Mouse (Mus musculus): ENCODE data around the gene Rnf19b. TPM values are rescaled to one million over a fixed set of nuclear protein-coding genes. Genes with fewer than 3 reads are reported as not detected.

Rnf19b gene
- polyA plus RNA-seq, 1 experiment from 2014 or later = 7.9 TPM

DNA sequence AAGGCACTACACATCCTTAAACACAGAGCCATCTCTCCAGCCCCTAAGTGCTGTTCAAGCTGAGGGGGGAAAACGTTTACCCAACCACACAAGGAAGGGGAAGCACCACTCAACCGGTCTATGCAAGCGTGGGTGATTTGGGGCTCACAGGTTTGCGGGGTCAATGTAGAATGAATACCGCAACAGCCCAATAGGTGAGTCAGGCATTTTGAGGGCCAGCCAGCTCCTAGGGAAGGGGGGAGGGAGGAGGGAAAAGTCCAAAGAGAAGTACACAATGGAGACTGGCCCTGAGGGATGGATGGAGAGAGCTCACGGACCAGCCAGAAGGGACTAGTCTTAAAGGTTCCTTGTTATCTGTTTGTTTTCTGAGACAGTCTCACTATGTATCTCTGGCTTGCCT is 34.2 kb upstream of the Rnf19b start:
- DNase-seq (ENCODE audit: low spot score) = no peak
- 81% methylated on average over 6 of the region's 6 CpGs for WGBS
- Histone ChIP-seq H3K9me3 (no peaks in the 10 kb centered on the region), H3K36me3 (replicated peaks) (no peaks in the 10 kb centered on the region), H3K27me3 (replicated peaks; ENCODE audit: low read depth, poor library complexity, severe bottlenecking) (no peaks in the 10 kb centered on the region), H3K4me1 (no peaks in the 10 kb centered on the region), H3K27ac (replicated peaks) (no peak overlapping the region; the same call in 1 of the 2 replicates), H3K4me3 (no peak overlapping the region)

DNA sequence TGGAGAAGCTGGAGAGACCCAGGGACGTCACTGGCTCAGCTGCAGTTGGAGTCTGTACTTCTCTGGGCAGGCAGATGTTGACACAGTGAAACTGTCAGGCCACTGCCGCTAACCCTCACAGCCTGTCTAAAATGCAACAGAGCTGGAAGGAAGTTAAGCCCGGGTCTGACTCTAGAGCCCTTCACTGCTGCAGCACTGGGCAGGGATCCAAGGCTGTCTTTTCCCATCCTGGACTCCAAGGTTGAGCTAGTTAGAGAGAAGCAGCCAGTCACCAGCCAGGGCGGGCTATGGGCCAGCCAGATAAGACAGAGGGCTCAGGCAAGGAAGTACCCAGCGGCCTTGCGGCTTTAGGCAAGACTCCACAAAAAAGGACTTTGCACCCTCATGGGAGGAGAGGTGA is 33.3 kb upstream of the Rnf19b start:
- no peak overlapping the region for H3K27ac ChIP-seq (replicated peaks)
- H3K27me3 ChIP-seq (replicated peaks; ENCODE audit: low read depth, poor library complexity, severe bottlenecking) = no peaks in the 10 kb centered on the region
- H3K9me3 ChIP-seq = no peaks in the 10 kb centered on the region
- H3K36me3 ChIP-seq (replicated peaks) = no peaks in the 10 kb centered on the region
- no peak overlapping the region for H3K4me3 ChIP-seq
- H3K4me1 ChIP-seq = no peaks in the 10 kb centered on the region
- DNase-seq (ENCODE audit: low spot score) = no peak
- 79% methylated on average over 6 of the region's 6 CpGs for WGBS

DNA sequence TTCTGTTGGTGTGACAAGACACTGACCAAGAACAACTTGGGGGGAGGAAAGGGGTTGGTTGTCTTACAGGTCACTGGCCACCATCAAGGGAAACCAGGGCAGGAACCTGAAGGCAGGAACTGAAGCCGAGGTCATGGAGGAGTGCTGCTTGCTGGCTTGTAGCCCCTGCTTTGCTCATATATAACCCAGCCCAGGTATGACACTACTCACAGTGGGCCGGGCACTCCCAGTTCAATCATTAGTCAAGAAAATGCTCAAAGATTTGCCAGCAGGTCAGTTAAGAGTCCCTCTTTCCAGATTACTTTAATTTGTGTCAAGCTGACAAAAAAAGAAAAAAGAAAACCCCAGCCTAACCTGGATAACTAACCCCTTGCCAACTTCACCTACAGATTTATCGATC is 32.4 kb upstream of the Rnf19b start:
- 96% methylated on average over 3 of the region's 3 CpGs for WGBS
- H3K4me3 ChIP-seq = no peak overlapping the region

DNA sequence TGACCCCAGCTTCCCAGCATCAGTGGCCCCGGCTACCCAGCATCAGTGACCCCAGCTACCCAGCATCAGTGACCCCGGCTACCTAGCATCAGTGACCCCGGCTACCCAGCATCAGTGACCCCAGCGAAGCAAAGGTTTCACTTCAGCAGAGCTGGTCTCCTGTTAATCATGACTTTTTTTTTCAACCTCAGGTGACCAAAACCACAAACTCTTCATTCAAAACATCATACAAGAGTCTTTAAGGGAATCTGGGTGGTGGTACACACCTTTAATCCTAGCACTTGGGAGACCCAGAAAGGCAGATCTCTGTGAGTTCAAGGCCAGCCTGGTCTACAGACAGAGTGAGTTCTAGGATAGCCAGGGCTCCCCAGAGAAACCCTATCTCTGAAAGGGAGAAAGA is 27.3 kb upstream of the Rnf19b start:
- H3K36me3 ChIP-seq (replicated peaks) = no peaks in the 10 kb centered on the region
- no peak overlapping the region for H3K4me3 ChIP-seq
- no peak overlapping the region for H3K27ac ChIP-seq (replicated peaks)
- peaks cover 26% of the 10 kb centered on the region for H3K4me1 ChIP-seq
- H3K9me3 ChIP-seq = no peaks in the 10 kb centered on the region
- 0 out of 2 replicates have a peak, but pooled peaks cover 18% of the 10 kb centered on the region for H3K27me3 ChIP-seq (replicated peaks; ENCODE audit: low read depth, poor library complexity, severe bottlenecking)
- no peak for DNase-seq (ENCODE audit: low spot score)
- WGBS = 84% methylated on average over 4 of the region's 4 CpGs

More for the DNA sequence above, 32.4 kb upstream of the Rnf19b start:
- Histone ChIP-seq H3K4me1 (no peaks in the 10 kb centered on the region), H3K27ac (replicated peaks) (no peak overlapping the region), H3K36me3 (replicated peaks) (no peaks in the 10 kb centered on the region), H3K9me3 (no peaks in the 10 kb centered on the region), H3K27me3 (replicated peaks; ENCODE audit: low read depth, poor library complexity, severe bottlenecking) (no peaks in the 10 kb centered on the region)
- no peak for DNase-seq (ENCODE audit: low spot score)

DNA sequence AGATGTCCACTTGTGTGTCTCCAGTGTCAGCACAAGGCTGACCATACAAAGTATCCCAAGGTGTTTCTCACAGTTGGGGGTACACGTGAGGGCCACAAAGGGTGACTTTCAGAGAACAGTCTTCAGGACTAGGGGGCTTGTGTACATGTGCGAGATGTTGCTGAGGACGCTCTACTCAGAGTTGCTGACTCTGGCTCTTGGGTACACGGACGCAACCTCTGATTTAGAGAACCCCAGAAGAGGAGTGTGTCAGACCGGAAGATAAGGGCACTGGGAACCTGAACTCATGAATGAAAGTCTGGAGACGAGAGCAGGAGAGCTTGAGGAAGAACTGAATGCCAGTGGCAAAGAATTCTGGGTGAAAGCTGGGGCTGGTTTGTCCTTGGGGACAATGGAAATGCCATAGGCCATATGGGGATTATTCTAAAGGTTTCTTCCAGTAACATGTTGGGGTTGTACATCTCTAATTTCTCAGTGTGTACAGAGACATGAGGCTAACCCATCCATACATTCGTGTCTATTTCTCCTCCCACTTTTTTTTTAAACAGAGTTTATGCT is 26.6 kb upstream of the Rnf19b start:
- Histone ChIP-seq H3K27me3 (replicated peaks; ENCODE audit: low read depth, poor library complexity, severe bottlenecking) (0 out of 2 replicates have a peak, but pooled peaks cover 18% of the 10 kb centered on the region), H3K4me1 (peaks cover 26% of the 10 kb centered on the region), H3K36me3 (replicated peaks) (no peaks in the 10 kb centered on the region), H3K27ac (replicated peaks) (no peak overlapping the region), H3K9me3 (no peaks in the 10 kb centered on the region), H3K4me3 (no peak overlapping the region)
- DNase-seq (ENCODE audit: low spot score) = no peak
- 85% methylated on average over 8 of the region's 8 CpGs for WGBS

DNA sequence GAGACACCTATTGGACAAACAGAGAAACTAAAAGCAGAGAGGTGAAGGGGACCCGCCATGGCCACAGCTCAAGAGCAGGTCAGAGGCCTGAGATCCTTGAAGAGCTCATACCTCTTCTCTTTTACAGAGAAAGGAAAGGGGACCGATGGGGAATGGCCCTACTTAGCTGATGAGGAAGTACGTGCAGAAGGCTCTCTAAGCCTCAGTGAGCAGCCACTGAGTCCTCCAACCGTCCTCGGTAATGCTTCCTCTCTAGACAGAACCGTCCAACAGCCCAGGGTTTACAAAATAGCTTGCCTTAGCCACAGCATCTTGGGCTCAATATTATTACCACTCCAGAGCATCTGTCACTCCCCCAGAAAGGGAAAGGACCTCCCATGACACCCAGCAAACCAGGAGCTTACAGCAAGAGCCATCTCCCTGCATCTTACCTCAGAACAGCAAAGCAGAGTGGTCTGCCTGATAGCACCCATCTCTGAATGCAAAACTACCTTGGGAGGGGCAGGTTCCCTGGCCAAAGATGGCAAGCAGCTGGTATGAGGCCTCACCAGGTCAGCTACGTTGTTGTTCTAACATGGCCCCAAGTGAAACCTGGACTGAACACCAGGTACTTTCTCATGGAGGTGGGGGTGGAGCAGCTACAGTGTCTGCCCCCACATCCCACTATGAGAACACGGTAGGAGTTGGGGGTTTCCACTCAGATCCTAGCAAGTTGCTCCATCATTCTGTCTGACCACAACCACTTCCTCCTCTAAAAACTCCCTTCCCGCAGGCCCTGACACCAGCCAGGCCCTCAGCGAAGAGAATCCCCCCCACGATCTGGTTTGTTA is 25.7 kb upstream of the Rnf19b start:
- Histone ChIP-seq H3K36me3 (replicated peaks) (no peaks in the 10 kb centered on the region), H3K9me3 (no peaks in the 10 kb centered on the region), H3K27ac (replicated peaks) (peak overlapping the region; percentile 19; the same call in 1 of the 2 replicates), H3K4me1 (peaks cover 26% of the 10 kb centered on the region), H3K27me3 (replicated peaks; ENCODE audit: low read depth, poor library complexity, severe bottlenecking) (0 out of 2 replicates have a peak, but pooled peaks cover 18% of the 10 kb centered on the region), H3K4me3 (no peak overlapping the region)
- 79% methylated on average over 11 of the region's 11 CpGs for WGBS
- no peak for DNase-seq (ENCODE audit: low spot score)

DNA sequence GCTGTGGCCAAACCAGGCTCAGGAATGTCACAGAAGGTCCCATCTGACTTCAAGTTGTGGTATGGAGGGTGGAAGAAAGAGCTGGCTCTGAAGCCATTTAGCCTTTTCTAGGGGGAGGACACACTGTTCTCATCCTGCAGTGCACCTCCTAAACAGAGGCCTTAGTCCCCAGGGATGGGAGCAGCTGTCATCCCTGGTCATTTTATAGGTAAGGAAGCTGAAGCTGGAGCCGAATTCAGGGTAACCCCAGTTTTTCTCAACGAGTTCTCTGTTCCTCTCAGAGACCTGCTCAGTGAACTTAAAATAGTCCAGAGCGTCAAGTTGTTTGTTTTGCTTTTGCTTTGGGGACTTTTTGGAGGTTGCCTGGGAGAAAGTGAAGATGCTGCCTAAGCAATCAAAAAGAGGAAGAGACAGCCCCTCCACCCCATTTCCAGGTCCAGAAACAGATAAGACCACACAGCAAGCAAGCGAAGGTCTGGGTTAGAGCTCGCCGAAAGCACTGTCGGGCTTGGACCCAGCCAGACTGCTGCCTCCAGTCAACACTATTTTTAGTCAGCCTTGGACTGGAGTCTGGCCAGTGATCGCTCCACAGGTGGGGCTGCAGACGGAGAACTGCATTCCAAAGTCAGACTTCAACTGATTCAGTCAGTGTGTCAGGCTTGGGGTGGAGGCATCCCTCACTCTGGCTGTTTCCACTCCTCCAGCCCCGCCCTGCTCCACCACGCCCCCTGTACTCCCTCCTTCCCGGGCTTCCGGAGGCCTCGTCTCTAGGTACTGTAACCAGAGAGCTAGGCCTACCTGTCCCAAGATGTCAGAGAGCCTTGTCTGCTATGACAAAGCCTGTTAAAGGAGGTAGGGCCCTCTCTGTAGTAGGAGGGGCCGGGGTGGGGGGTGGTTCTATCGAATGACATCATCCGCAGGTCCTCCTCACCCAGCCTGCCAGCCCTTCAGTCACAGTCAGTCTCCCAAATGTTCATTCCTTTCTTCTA is 24.8 kb upstream of the Rnf19b start:
- peak; percentile 72 for DNase-seq (ENCODE audit: low spot score)
- H3K27ac ChIP-seq (replicated peaks) = peak overlapping the region; percentile 19; the same call in 1 of the 2 replicates
- H3K27me3 ChIP-seq (replicated peaks; ENCODE audit: low read depth, poor library complexity, severe bottlenecking) = 0 out of 2 replicates have a peak, but pooled peaks cover 18% of the 10 kb centered on the region
- H3K9me3 ChIP-seq = no peaks in the 10 kb centered on the region
- 27% methylated on average over 17 of the region's 17 CpGs for whole genome bisulfite sequencing
- peak overlapping the region; percentile 31; the same call in 1 of the 2 replicates for H3K4me3 ChIP-seq
- H3K36me3 ChIP-seq (replicated peaks) = no peaks in the 10 kb centered on the region
- H3K4me1 ChIP-seq = peaks cover 26% of the 10 kb centered on the region

DNA sequence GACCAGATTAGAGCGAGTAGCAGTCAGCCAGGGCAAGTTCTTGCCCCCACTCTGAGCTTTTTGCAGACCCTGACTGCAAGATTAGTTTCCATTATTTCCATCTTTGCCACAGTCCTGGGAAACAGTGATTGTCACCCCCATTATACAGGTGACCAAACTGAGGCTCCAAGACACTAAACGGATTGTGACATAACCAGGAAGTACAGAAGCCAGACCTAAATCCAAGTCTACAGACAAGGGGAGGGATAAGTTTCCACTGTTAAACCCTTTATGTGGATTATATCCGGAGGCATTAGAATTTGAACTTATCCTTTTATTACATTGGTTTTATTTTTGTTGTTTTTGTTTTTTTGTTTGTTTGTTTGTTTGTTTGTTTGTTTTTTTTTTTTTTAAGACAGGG is 23.8 kb upstream of the Rnf19b start:
- Histone ChIP-seq H3K4me3 (no peak overlapping the region), H3K27ac (replicated peaks) (no peak overlapping the region), H3K9me3 (no peaks in the 10 kb centered on the region), H3K27me3 (replicated peaks; ENCODE audit: low read depth, poor library complexity, severe bottlenecking) (0 out of 2 replicates have a peak, but pooled peaks cover 18% of the 10 kb centered on the region), H3K4me1 (peaks cover 26% of the 10 kb centered on the region), H3K36me3 (replicated peaks) (no peaks in the 10 kb centered on the region)
- DNase-seq (ENCODE audit: low spot score) = no peak
- WGBS = 92% methylated on average over 3 of the region's 3 CpGs

DNA sequence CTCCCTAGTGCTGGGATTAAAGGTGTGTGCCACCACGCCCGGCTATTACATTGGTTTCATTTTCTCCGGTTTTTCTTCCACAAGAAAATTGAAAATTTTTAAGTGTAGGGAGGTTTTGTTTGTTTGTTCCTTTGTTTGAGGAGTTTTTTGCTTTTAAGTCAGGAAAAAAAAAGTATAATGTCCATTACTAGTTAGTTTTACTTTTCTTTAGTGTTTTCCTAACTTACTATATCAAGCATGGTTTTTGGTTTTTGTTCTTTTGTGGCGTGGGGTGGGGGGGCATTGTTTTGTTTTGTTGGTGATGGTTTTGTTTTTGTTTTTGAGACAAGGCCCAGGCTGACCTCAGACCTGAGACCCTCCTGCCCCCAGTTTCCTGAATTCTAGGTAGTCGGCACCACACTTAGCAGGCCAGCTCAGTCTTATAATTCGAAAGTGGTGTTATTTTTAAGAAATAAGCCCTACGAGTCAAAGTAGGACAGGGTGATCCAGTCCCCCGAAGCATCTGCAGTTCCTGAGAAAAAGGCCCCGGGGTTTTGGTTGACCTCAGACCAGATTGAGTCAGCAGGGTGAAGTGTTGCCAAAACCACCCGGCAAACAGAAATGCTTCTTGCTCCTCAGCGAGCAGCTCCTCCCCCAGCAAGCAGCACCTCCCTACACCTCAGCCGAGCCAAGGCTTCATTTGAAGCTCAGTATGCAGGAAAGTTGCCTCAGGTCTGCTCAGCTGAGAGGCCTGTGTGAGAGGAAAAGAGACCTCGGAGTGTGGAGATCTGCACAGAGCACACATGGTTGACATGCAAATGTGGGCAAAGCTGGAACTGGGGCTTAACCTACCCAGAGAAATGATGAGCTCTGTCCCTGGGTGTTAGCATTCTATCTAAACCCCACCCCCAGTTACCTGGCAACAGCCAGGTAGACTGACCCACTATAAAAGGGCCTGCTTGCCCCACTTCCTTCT is 23.1 kb upstream of the Rnf19b start:
- Histone ChIP-seq H3K27ac (replicated peaks) (0 out of 2 replicates have a peak overlapping the region, but pooled peaks have one; percentile 30), H3K4me3 (no peak overlapping the region), H3K27me3 (replicated peaks; ENCODE audit: low read depth, poor library complexity, severe bottlenecking) (0 out of 2 replicates have a peak, but pooled peaks cover 18% of the 10 kb centered on the region), H3K36me3 (replicated peaks) (no peaks in the 10 kb centered on the region), H3K9me3 (no peaks in the 10 kb centered on the region), H3K4me1 (peaks cover 26% of the 10 kb centered on the region)
- DNase-seq (ENCODE audit: low spot score) = peak; percentile 22
- 44% methylated on average over 13 of the region's 13 CpGs for WGBS

DNA sequence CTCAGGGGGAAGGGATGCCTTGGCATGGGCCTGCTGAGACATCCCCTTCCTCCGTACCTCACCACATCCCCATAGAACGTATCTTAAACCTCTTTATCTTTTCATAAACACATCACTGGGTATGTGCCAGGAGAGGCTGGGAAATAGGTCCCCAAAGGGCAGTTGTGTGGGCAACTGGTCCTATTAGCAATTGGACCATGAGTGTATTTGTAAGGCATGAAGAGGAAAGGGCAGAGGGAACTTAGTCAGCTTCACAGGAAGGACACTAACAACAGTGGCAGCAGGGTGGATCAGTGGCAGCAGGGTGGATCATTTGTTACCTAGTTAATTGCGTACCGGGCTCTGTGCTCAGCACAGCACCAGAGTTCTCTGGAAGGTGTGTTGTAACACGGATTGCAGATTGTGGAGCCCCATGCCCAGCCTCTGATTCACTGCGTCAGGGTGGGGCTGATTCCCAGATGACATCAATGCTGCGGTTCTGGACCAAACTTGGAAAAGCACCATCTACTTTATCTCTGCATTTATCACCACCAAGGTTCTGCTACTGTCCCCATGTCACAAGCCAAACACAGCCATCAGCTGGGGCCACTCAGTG is 22.1 kb upstream of the Rnf19b start:
- no peaks in the 10 kb centered on the region for H3K36me3 ChIP-seq (replicated peaks)
- H3K27ac ChIP-seq (replicated peaks) = no peak overlapping the region
- H3K27me3 ChIP-seq (replicated peaks; ENCODE audit: low read depth, poor library complexity, severe bottlenecking) = 0 out of 2 replicates have a peak, but pooled peaks cover 18% of the 10 kb centered on the region
- peaks cover 28% of the 10 kb centered on the region for H3K4me1 ChIP-seq
- no peak for DNase-seq (ENCODE audit: low spot score)
- no peak overlapping the region for H3K4me3 ChIP-seq
- H3K9me3 ChIP-seq = no peaks in the 10 kb centered on the region
- WGBS = 73% methylated on average over 7 of the region's 7 CpGs
